Mouse (Mus musculus) gastrocnemius, postnatal 10 days (tissue): Measurements from ENCODE around the gene Txlna. TPM values are rescaled to one million over a fixed set of nuclear protein-coding genes. Genes with fewer than 3 reads are reported as not detected.

ENCODE experiments used
- DNase-seq: peaks from one replicate; pipeline ENCODE4 v3.0.0; 2021; ENCODE audit warnings: mixed read lengths
- total RNA-seq, 2 experiments: library from RNA; stranded (reverse); gene quantifications; 2 replicates each; pipeline ENCODE4 v1.2.3; 2021

Gene Txlna
- total RNA-seq, 2 experiments from 2014 or later = 31.6 to 37.5 TPM

DNA sequence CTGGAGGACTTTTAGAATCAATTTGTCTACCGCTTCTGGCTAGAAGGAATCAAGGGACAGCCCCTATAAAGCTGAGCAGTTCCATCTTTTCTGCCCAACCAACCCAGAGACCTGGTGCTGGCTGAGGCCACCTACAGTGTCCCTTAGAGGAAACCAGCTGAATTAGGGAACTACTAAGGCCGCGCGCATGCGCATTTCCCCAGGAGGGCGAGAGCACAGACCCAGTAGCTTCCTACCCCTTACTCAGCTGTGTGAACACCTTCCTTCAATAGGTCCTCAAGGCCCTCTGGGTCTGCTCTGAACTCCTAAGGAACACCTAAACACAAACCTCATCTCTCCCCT lies 15.9 kb downstream of the Txlna start:
- DNase-seq = peak; percentile 36

DNA sequence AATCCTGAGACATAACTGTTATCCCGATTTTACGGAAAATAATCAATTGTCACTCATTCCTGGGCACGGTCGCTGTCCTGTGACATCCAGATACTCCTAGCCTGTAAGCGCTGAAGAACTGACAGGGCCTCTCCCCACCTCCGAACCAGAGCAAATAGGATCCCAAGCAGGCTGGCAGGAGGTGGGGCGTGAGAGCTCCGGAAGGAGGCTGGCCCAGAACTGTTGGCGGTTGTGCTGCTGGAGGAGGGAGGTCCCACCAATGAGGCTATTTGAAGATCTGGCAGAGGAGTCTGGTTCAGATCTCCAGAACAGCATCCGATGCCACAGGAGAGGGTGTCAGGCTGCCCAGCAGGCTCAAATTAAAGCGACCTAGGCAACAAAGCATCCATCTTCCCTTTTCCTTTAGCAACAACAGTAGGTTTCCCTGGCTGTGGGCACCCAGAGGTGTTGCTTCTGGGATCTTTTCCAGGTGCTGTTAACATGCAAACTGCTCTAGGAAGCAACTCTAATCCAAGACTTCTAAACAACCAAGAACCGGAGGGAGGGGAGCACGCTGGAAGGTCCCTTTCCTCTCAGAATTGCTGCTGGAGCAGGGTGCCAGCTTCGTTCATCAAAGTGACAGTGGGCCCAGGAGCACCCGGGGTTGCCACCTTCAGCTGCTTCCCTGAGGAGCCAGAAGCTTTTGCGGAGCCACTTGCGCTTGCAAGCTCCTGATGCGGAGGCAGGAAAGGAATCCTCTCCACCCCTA lies 16.4 kb downstream of the Txlna start:
- peak; percentile 71 for DNase-seq

DNA sequence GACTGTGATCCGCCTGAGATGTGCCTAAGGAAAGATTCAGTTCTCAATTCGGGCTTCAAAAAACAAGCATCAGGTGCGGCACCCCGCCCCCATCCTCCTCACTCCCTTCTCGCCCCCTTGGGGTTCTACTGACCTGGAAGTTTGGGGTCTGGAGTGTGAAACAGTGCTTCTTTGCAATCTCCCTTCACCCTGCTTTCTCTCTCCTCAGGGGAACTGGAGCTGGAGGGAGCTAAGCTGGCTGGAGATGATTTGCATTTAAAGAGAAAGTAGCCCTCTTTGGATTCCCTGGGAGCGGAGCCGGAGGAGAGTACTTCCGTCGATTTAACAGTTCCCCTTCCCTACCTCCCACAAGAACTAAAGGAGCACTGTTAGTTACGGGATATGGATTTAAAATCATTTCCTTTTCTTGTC lies 17.2 kb downstream of the Txlna start, which contains the start of gene Ccdc28b:
Ccdc28b (minus strand) TSS at position 267 of the 411 bp plus-strand sequence.
- DNase-seq = no peak

DNA sequence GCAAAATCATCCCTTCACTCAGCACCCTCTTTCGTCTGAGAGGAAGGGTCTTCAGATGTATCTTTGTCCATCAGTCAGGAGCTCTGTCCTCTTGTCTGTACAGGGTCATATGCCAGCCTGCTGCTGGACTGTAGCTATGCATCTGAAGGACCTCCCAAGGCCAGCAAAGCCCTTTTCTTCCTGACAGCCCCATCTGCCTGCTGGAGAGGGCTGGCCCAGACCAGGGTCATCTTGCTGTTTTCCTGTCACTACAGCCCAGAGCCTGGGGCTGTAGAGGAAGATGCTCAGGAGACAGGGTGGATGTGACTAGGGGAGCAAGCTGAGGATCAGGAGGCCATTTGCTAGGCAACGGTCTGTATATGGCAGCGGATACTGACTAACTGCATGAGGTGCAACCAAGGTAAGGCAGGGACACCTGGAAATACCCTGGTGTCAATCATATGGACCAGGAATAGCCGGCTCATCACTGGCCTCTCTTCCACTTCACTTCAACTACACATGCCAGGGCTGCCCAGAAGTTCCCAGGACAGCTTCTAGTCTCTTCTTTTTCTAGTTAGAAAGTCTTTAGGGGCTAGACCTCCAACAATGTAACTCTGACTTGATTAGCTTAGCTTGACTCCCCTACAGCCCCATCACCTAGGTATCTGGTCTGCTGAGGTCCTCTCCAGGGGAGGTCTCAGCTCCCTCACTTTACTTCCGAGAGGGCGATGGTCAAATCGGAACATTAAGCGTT lies 17.9 kb downstream of the Txlna start:
- no peak for DNase-seq

DNA sequence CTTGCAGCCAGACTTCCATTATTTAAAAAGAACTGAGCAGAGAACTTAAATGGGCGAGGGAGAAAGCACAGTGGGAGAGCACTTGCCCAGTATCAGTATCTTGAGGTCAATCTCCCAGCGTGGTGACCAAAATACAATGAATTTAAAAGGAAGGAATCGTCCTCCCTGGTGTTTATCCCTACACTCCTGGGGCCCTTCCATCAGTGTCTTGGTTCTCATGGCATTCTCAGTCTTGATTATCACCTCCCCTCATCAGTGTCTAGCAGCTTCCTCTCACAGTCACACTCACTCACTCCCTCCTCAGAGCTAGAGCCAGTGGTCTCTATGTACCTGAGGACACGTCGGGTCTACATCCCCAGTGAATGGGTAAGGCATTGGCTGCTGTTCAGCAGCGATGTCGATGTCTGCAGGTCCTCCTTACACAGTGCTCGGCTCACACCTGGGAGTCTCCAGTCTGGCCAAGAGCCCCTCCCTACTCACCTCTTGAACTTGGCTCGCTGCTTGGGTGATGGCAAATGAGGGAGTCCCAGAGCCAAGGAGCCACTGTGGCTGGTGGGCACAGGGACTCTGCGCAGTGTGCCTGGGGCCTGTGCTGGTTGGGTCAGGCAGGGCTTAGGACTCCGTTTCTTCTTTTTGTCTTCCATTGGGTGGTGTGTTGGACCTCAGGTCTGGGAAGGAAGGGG lies 18.6 kb downstream of the Txlna start:
- DNase-seq = no peak

DNA sequence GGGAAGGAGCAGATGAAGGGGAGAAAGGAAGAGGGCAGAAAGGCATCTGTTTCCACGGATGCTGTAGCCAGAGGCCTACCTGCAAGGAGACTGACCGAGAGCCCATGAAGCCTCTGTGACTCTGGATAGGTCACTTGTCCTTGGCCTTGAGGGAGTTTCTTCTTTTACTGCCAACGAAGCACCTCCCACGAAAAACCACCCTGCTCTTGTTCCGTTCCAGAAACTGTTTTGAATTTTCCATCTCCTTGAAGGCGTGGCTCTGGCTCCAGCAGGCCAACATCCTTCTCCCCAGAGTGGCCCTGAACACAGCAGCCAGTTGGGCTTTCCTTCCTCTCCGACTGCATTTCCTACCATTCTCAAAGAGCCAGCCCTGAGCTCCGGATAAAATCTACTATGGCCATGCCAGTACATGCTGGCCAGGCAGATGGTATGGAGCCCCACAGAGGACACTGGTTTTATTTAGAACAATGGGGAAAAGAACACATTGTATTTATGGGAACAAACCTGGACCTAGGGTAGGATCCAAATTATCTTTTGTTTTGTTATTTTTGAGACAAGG lies 19.5 kb downstream of the Txlna start:
- DNase-seq = no peak

- DNase-seq = no peak
Observed at GRCm38 (mm10) chr4:129620419-129621282, 20.2 kb downstream of the Txlna start.

- peak; percentile 95 for DNase-seq
Observed at GRCm38 (mm10) chr4:129618786-129619691, 21.8 kb downstream of the Txlna start, which contains the start of gene Iqcc. Gene Iqcc (minus strand): TSS chr4:129619099.

DNA sequence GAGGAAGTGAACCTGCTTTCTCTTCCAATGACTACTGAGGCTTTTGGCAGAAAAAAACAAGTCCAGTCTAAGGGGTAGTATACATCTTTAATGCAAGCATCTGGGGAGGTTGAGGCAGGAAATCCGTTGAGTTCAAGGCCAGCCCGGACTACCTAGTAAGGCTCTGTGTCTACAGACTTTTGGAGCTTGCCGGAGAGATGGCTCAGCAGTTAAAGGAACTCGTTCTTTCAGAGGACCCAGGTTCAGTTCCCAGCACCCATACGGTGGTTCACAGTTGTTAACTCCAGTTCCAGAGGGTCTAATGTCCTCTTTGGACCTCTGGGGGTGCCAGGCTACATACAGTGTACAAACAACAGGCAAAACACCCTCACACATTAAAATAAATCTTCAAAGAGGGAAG lies 22.8 kb downstream of the Txlna start:
- DNase-seq = no peak

DNA sequence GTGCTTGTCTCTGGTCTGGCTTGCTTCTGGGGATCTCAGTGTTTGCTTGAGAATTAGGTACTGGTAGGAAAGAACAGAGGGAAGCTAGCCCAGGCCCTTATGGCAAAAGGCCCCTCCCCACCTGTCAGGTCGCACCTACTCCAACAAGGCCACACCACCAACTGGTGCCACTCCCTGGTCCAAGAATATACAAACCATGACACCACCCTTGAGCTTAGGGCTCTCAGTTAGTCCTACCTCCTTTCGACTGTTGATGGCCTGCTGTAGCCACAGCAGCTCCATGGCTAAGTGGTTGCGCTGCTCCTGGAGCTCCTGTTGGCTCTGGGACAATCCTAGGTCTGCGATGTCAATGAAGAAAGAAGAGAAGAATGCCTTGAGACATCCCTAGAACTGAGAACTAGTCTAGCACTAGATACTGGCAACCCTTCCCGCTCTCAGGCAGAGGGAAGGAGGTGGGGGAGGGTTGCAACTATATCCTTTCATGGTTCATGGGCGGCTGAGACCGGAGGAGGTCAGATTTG lies 23.7 kb downstream of the Txlna start:
- no peak for DNase-seq

DNA sequence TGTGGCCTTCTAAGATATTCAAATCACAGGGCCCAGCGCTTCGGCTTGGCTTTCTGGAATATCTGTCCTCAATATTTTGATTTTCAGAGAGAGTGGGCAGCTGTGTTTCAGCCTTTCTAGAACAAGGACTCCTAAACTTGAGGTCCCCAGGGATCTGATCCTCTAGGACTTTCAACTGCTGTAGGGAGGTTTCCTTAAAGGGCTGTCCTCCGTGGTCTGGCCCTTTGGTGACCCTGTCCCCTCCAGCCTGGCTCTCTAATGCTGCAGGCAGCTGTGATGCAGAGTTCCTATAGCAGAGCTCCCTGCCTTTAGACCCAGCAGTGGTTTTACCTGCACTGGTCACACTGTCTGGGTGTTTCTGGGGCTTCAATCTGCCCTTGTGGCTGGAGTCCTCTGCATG lies 24.2 kb downstream of the Txlna start:
- DNase-seq = no peak

DNA sequence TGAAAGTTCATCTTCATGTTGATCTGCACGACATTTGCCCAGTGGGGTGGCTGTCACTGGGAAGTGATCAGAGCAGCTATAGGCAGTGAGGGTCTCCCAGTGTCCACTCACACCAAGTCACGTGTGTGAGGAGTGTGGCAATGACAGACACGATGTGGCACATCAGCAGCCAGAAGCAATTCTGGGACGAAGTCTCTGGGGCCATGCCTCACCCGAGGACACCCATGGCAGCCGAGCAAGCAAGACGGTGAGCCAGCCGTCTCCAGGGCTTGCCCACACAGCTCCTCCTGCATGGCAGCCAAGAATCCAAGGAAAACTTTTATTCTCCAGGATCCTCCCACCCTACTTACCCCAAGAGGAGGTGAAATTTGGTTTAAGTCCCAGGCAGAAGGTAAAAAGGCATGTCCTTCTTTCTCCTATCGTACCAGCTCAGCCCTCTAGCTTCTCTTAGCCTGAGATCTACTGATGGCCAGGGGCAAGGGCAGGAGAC lies 25.0 kb downstream of the Txlna start:
- no peak for DNase-seq

DNA sequence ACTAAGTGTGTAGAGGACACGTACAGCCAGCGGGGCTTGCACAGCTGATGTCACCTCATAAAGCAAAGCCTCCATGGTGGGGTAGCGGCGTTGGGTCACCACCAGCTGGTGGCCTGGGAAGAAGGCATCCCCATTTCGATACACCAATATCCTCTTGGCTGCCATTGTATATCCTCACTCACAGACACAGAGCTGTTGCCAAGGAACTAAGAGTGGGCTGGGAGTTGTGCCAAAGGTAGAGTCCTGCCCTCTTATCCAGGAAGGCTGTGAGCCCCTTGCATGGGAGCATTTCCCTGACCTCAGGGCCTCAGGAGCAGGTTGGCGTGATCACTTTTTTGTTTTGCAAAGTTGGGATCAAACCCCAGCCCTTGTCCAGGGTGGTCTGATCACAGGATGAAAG lies 26.8 kb downstream of the Txlna start, which contains the start of gene Dcdc2b:
Dcdc2b (minus strand) TSS at position 165 of the 400 bp plus-strand sequence.
- DNase-seq = no peak

GRCm38 (mm10) chr4:129610472-129610871 lies 30.4 kb downstream of the Txlna start:
- no peak for DNase-seq

DNA sequence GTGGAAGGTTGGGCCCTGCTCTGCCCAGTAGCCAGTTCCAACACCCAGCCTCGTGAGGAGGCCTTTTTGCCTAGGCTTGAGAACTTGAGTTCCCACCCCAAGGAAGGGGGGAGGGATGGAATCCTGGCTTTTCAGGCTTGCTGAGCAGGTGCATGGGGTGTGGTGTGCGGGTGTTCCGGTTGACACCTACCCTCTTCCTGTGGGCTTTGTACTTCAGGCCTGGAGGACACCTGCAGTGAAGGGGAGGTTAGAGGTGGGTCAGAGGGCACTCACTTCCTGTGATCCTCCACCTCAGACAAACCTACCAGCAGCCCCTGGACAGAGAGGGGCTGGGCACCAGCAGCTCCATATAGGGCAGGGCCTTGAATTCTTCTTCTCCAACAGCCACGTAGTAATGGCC lies 30.8 kb downstream of the Txlna start:
- DNase-seq = no peak

- DNase-seq = no peak
Observed at GRCm38 (mm10) chr4:129609139-129609631, 31.7 kb downstream of the Txlna start.

DNA sequence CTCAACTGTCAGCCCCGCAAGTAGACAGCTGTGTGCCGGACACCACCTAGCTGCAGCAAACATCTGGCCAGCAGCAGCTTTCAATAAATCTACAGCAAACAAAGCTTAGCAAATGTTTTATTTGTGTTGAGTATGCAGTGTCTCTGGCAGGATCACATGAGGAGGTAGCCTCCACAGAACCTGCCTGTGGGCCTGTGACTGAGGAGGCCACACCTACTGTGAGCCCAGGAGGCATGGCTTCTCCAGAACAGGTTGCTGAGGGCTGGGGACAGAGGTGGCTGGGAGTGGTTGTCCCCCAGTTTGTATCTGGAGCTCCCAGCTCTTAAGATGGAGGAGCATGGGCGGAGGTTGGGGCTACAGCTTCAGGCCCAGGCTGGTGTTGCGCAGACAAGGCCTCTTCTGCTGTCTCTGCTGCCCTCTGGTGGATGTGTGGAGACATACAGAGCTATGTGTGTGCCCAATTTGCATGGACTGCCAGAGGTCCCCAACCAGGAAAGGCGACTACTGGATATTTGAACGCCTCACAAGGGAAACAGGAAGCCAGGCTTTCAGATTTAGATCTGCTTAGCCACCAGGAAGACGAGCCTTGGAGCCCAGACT lies 32.3 kb downstream of the Txlna start:
- DNase-seq = peak; percentile 77

- DNase-seq = peak; percentile 79
Observed at GRCm38 (mm10) chr4:129600233-129601158, 40.4 kb downstream of the Txlna start, which contains the start of the genes Eif3i and Tmem234. Gene Eif3i (minus strand): TSS chr4:129600648. Gene Tmem234 (plus strand): TSS chr4:129600668.
